8 mouse cellular contexts compared by ENCODE assay signal in genomic region chr13:69611398-69612174, GRCm38 (mm10). TPM values are rescaled to one million over a fixed set of nuclear protein-coding genes. Genes with fewer than 3 reads are reported as not detected.
DNase-seq lines count a peak whose midpoint lies in the region; ATAC-seq lines count a peak whose summit lies in the region.

Gene Srd5a1, minus strand, starts transcription at chr13:69611442.

- H3K27ac ChIP-seq in heart, embryonic 10.5 days = peak within 1 kb of the TSS; percentile 94
- H3K27ac ChIP-seq in kidney, embryonic 15.5 days = peak within 1 kb of the TSS; percentile 71

- peaks cover 10% of the 10 kb centered on the region; the same call in 1 of the 2 replicates for H3K27me3 ChIP-seq in heart, embryonic 10.5 days (ENCODE audit: insufficient read depth, poor library complexity, severe bottlenecking)
- no peaks in the 10 kb centered on the region for H3K27me3 ChIP-seq in kidney, embryonic 15.5 days

- H3K9me3 ChIP-seq in heart, embryonic 10.5 days = no peaks in the 10 kb centered on the region
- no peaks in the 10 kb centered on the region for H3K9me3 ChIP-seq in kidney, embryonic 15.5 days (replicated peaks)

- under 1% methylated on average over 69 of the region's 69 CpGs for WGBS in heart, embryonic 10.5 days
- under 1% methylated on average over 69 of the region's 69 CpGs for WGBS in kidney, embryonic 15.5 days

- peak within 1 kb of the TSS; percentile 98 for H3K4me3 ChIP-seq in heart, embryonic 10.5 days
- peak within 1 kb of the TSS; percentile 100 for H3K4me3 ChIP-seq in kidney, embryonic 15.5 days (replicated peaks)

- peak within 1 kb of the TSS; percentile 86 for H3K9ac ChIP-seq in kidney, embryonic 15.5 days

- H3K4me2 ChIP-seq in kidney, embryonic 15.5 days = peak within 1 kb of the TSS; percentile 97

- ATAC-seq in erythroblast, adult 5-6 weeks (replicated peaks; ENCODE audit: low FRiP score, poor library complexity, severe bottlenecking) = peak; percentile 92
- peak; percentile 99 for ATAC-seq in kidney, embryonic 15.5 days (replicated peaks; ENCODE audit: low FRiP score)
- ATAC-seq in monocyte, adult 5-6 weeks (replicated peaks; ENCODE audit: insufficient number of reproducible peaks, low FRiP score, low TSS enrichment, poor library complexity, severe bottlenecking) = peak; percentile 95

- peaks cover 29% of the 10 kb centered on the region for H3K36me3 ChIP-seq in heart, embryonic 10.5 days
- peaks cover 35% of the 10 kb centered on the region for H3K36me3 ChIP-seq in kidney, embryonic 15.5 days

- peaks cover 13% of the 10 kb centered on the region; the same call in 1 of the 2 replicates for H3K4me1 ChIP-seq in heart, embryonic 10.5 days
- peaks cover 16% of the 10 kb centered on the region for H3K4me1 ChIP-seq in kidney, embryonic 15.5 days

- peak; percentile 100 for DNase-seq in B cell, adult 2 months
- peak; percentile 100 for DNase-seq in brain, adult 2 months (ENCODE audit: low read depth, low spot score)
- DNase-seq in heart, embryonic 10.5 days (ENCODE audit: low spot score) = peak; percentile 100
- peak; percentile 99 for DNase-seq in liver
- peak; percentile 99 for DNase-seq in spleen, postnatal 4 days (ENCODE audit: low spot score in 2 of 2)

RNA-seq across cellular contexts. Expression of gene Srd5a1, which starts in this region (rescaled TPM):
- total RNA-seq in erythroblast, adult 5-6 weeks (2015; ENCODE audit: low replicate concordance) = 3.8 TPM in 1 of 2 replicates, not detected in the other
- 0.56 TPM in 1 of 2 replicates, not detected in the other for total RNA-seq in erythroblast, adult 5-6 weeks (2017; ENCODE audit: low replicate concordance)
- 8.5 and 12.0 TPM in 2 replicates for polyA plus RNA-seq in heart, embryonic 10.5 days (2016; fragmentation: Nextera tagmentation; extraction: Ambion mirVana)
- polyA plus RNA-seq in kidney, embryonic 15.5 days (2015; fragmentation: Nextera tagmentation; extraction: Ambion mirVana) = 22.9 and 26.5 TPM in 2 replicates
- total RNA-seq in monocyte, adult 5-6 weeks (2017) = 1.5 to 2.1 TPM in 2 of 3 replicates, not detected in the other

Comparison
In these comparisons a context has a peak if more than half of its experiments do, and no peak if none do; other contexts are left out.
1. Peak in every context shown above with its lines: DNase-seq, ATAC-seq, H3K4me3 ChIP-seq and H3K27ac ChIP-seq.